Mouse (Mus musculus): Measurements from ENCODE around the gene Ncdn. TPM values are rescaled to one million over a fixed set of nuclear protein-coding genes. Genes with fewer than 3 reads are reported as not detected.

Gene Ncdn
- polyA plus RNA-seq (2012; rRNA removed): 4.2 and 5.0 TPM in 2 replicates

GRCm38 (mm10) chr4:126753268-126754230 is at the start of gene Ncdn, which contains the start of gene AU040320:
Gene Ncdn (minus strand): TSS chr4:126753438.
Gene AU040320 (plus strand): TSS chr4:126753544.

GRCm38 (mm10) chr4:126736001-126736414 is 17.2 kb downstream of the Ncdn start, which contains the start of gene Tfap2e:
Gene Tfap2e (minus strand): TSS chr4:126736240.

Other genes with a start within 250 kb of the Ncdn start
- 0.42 and 0.44 TPM in 2 replicates for gene Ago4, start 220.0 kb downstream of the Ncdn start, polyA plus RNA-seq (2012; rRNA removed)
- 8.6 and 9.4 TPM in 2 replicates for gene Clspn, start 196.5 kb downstream of the Ncdn start, polyA plus RNA-seq (2012; rRNA removed)
- gene 5730409E04Rik, start 143.6 kb downstream of the Ncdn start, polyA plus RNA-seq (2012; rRNA removed): 0.85 and 0.90 TPM in 2 replicates
- 104 and 108 TPM in 2 replicates for gene Psmb2, start 75.8 kb downstream of the Ncdn start, polyA plus RNA-seq (2012; rRNA removed)
- not detected in 2 replicates for gene Tfap2e, start 17.2 kb downstream of the Ncdn start, polyA plus RNA-seq (2012; rRNA removed)
- gene AU040320, start 106 bp upstream of the Ncdn start, polyA plus RNA-seq (2012; rRNA removed): 7.1 and 8.0 TPM in 2 replicates
- 2.9 and 3.1 TPM in 2 replicates for gene Zmym4, start 214.7 kb upstream of the Ncdn start, polyA plus RNA-seq (2012; rRNA removed)

Data from liver, embryonic 18 days (tissue).